Mouse (Mus musculus) limb, embryonic 14.5 days (tissue): Measurements from ENCODE around the gene Ptprt. TPM values are rescaled to one million over a fixed set of nuclear protein-coding genes. Genes with fewer than 3 reads are reported as not detected.

ENCODE experiments used
- ATAC-seq: fragments of 200-750 bp; cut with Nextera tagmentation; 2 replicates; pipeline ENCODE4 v1.8.0; 2017; ENCODE audit warnings: low read depth, moderate number of reproducible peaks, moderate TSS enrichment; ENCODE audit not compliant: low FRiP score
- DNase-seq: peaks from one replicate; pipeline ENCODE4 v3.0.0-alpha.2; 2015; ENCODE audit warnings: low spot score
- H3K27ac ChIP-seq: fragments of 300-500 bp; sonication (generic); replicated peaks from 2 replicates; pipeline ENCODE4 v1.5.1; 2014; ENCODE audit warnings: low read depth, mild to moderate bottlenecking, low read length, moderate library complexity, mixed read lengths
- H3K27me3 ChIP-seq: fragments of 300-500 bp; sonication (generic); 2 replicates; pipeline ENCODE4 v1.6.1; 2014; ENCODE audit warnings: low read length, mixed read lengths; ENCODE audit not compliant: control insufficient read depth, insufficient read depth
- H3K36me3 ChIP-seq: fragments of 300-500 bp; sonication (generic); 2 replicates; pipeline ENCODE4 v1.6.1; 2014; ENCODE audit warnings: mild to moderate bottlenecking, low read length, moderate library complexity, mixed read lengths; ENCODE audit not compliant: control insufficient read depth, insufficient read depth
- H3K4me1 ChIP-seq: fragments of 300-500 bp; sonication (generic); 2 replicates; pipeline ENCODE4 v1.6.1; 2014; ENCODE audit warnings: antibody characterized with exemption, low read length, mixed read lengths; ENCODE audit not compliant: control insufficient read depth, insufficient read depth
- H3K4me2 ChIP-seq: fragments of 300-500 bp; sonication (generic); replicated peaks from 2 replicates; pipeline ENCODE4 v1.6.1; 2014; ENCODE audit warnings: low read depth, mild to moderate bottlenecking, low read length, moderate library complexity; ENCODE audit not compliant: severe bottlenecking
- H3K4me3 ChIP-seq: fragments of 300-500 bp; sonication (generic); replicated peaks from 2 replicates; pipeline ENCODE4 v1.5.1; 2014; ENCODE audit warnings: low read length
- H3K9ac ChIP-seq: fragments of 300-500 bp; sonication (generic); 2 replicates; pipeline ENCODE4 v1.6.1; 2014; ENCODE audit warnings: mild to moderate bottlenecking, low read depth, low read length, moderate library complexity; ENCODE audit not compliant: severe bottlenecking
- H3K9me3 ChIP-seq: fragments of 300-500 bp; sonication (generic); 2 replicates; pipeline ENCODE4 v1.6.1; 2016; ENCODE audit warnings: low read length; ENCODE audit not compliant: control insufficient read depth
- POLR2A ChIP-seq: fragments of 200-500 bp; IDR thresholded peaks from 2 replicates; pipeline ENCODE4 v1.8.0; 2012; ENCODE audit warnings: inconsistent platforms, mild to moderate bottlenecking, moderate library complexity, borderline replicate concordance; ENCODE audit not compliant: insufficient read depth, insufficient read length; ENCODE audit errors: extremely low read depth
- WGBS: fragments of 180-500 bp; shearing (Covaris S2); extraction: QIAGEN DNeasy Blood & Tissue Kit; methylation state at CpG from one replicate; pipeline ENCODE4 v1.1.7; 2014; 5-methylcytosine and 5-hydroxymethylcytosine counted together
- polyA plus RNA-seq, 2 experiments: library from polyadenylated mRNA; depleted of rRNA in 1 of 2; stranded (reverse) in 1 of 2; unstranded in 1 of 2; fragments of >200 nt; fragmentation: Nextera tagmentation in 1 of 2; extraction: Ambion mirVana in 1 of 2; gene quantifications; 2 replicates each; pipeline versions ENCODE4 v1.2.1 to v1.2.3; 2012 to 2014

The Ptprt gene
- polyA plus RNA-seq, 2 experiments, result 2.2 to 3.1 TPM

- no peaks in the 10 kb centered on the region for H3K4me1 ChIP-seq
- no peak overlapping the region for H3K27ac ChIP-seq
- no peaks in the 10 kb centered on the region for H3K9me3 ChIP-seq
- no peak for TF ChIP-seq POLR2A
- H3K4me2 ChIP-seq, result no peak overlapping the region
- H3K4me3 ChIP-seq, result no peak overlapping the region
- ATAC-seq (no peak), DNase-seq (no peak)
- no peaks in the 10 kb centered on the region for H3K27me3 ChIP-seq
- H3K9ac ChIP-seq, result no peak overlapping the region
- H3K36me3 ChIP-seq, result no peaks in the 10 kb centered on the region
These were observed 440.4 kb downstream of the Ptprt start for GRCm38 (mm10) chr2:162220586-162220985.

GRCm38 (mm10) chr2:162219507-162219906, 441.4 kb downstream of the Ptprt start:
- no peak for TF ChIP-seq POLR2A
- Histone ChIP-seq H3K27me3 (no peaks in the 10 kb centered on the region), H3K4me3 (no peak overlapping the region), H3K9me3 (no peaks in the 10 kb centered on the region), H3K4me1 (no peaks in the 10 kb centered on the region), H3K4me2 (no peak overlapping the region), H3K27ac (no peak overlapping the region), H3K36me3 (no peaks in the 10 kb centered on the region), H3K9ac (no peak overlapping the region)
- no peak for DNase-seq
- no peak for ATAC-seq
- WGBS, result 81% methylated on average over 4 of the region's 4 CpGs

- H3K9ac ChIP-seq, result no peak overlapping the region
- H3K4me2 ChIP-seq, result no peak overlapping the region
- no peak overlapping the region for H3K4me3 ChIP-seq
- no peaks in the 10 kb centered on the region for H3K4me1 ChIP-seq
- H3K27ac ChIP-seq, result no peak overlapping the region
- WGBS, result 87% methylated on average over 5 of the region's 5 CpGs
- H3K27me3 ChIP-seq, result no peaks in the 10 kb centered on the region
- TF ChIP-seq POLR2A, result no peak
- ATAC-seq, result no peak
- H3K36me3 ChIP-seq, result no peaks in the 10 kb centered on the region
- no peaks in the 10 kb centered on the region for H3K9me3 ChIP-seq
- no peak for DNase-seq
These were observed 443.1 kb downstream of the Ptprt start for GRCm38 (mm10) chr2:162217896-162218295.

- no peak overlapping the region for H3K9ac ChIP-seq
- no peak for TF ChIP-seq POLR2A
- ATAC-seq (no peak), DNase-seq (no peak)
- WGBS, result 26% methylated on average over 2 of the region's 2 CpGs
- no peak overlapping the region for H3K27ac ChIP-seq
- H3K36me3 ChIP-seq, result no peaks in the 10 kb centered on the region
- no peaks in the 10 kb centered on the region for H3K9me3 ChIP-seq
- H3K4me3 ChIP-seq, result no peak overlapping the region
- H3K27me3 ChIP-seq, result no peaks in the 10 kb centered on the region
- H3K4me1 ChIP-seq, result no peaks in the 10 kb centered on the region
- no peak overlapping the region for H3K4me2 ChIP-seq
These were observed 448.6 kb downstream of the Ptprt start for GRCm38 (mm10) chr2:162212397-162212796.

- H3K4me3 ChIP-seq, result no peak overlapping the region
- no peak overlapping the region for H3K4me2 ChIP-seq
- H3K9ac ChIP-seq, result no peak overlapping the region
- no peaks in the 10 kb centered on the region for H3K36me3 ChIP-seq
- TF ChIP-seq POLR2A, result no peak
- 68% methylated on average over 6 of the region's 6 CpGs for WGBS
- no peaks in the 10 kb centered on the region for H3K27me3 ChIP-seq
- no peak overlapping the region for H3K27ac ChIP-seq
- H3K4me1 ChIP-seq, result no peaks in the 10 kb centered on the region
- no peak for ATAC-seq
- H3K9me3 ChIP-seq, result no peaks in the 10 kb centered on the region
- no peak for DNase-seq
These were observed 450.4 kb downstream of the Ptprt start for GRCm38 (mm10) chr2:162210564-162210963.

GRCm38 (mm10) chr2:162197316-162197715, 463.6 kb downstream of the Ptprt start:
- no peaks in the 10 kb centered on the region for H3K4me1 ChIP-seq
- no peaks in the 10 kb centered on the region for H3K9me3 ChIP-seq
- TF ChIP-seq POLR2A, result no peak
- DNase-seq (peak; percentile 74), ATAC-seq (peak; percentile 47; the same call in 1 of the 2 replicates)
- WGBS, result 64% methylated on average over 5 of the region's 5 CpGs
- no peak overlapping the region for H3K9ac ChIP-seq
- H3K36me3 ChIP-seq, result no peaks in the 10 kb centered on the region
- H3K27ac ChIP-seq, result no peak overlapping the region
- H3K4me3 ChIP-seq, result no peak overlapping the region
- no peaks in the 10 kb centered on the region for H3K27me3 ChIP-seq
- H3K4me2 ChIP-seq, result no peak overlapping the region
